Mouse (Mus musculus) kidney, adult 2 months (tissue): ENCODE data around the gene Wdr76.

Experiments
- CTCF ChIP-seq: fragments of 200-500 bp; conservative IDR thresholded peaks from 2 replicates; pipeline ENCODE4 v1.5.1; 2011; ENCODE audit warnings: low read depth, mild to moderate bottlenecking, control low read depth, low read length, moderate library complexity, mixed read lengths; ENCODE audit not compliant: insufficient read depth, insufficient read length
- POLR2A ChIP-seq: fragments of 200-500 bp; IDR thresholded peaks from one replicate; pipeline ENCODE4 v1.6.1; 2011; ENCODE audit warnings: low read depth, low read length, control low read depth

GRCm38 (mm10) chr2:121522006-121522405 is 15.5 kb downstream of the Wdr76 start:
- TF ChIP-seq CTCF (no peak), POLR2A (no peak)
